Mouse (Mus musculus) CH12F3 (cell line): ENCODE measurements around the gene Gpd1l.

ENCODE experiments used
- in situ Hi-C: fragments of 300-500 bp; cut with MboI; formaldehyde crosslinking; loops from 2 replicates; pipeline ENCODE4 v1.14.3; 2020; ENCODE audit warnings: low sequenced_read_pairs

The Gpd1l gene

GRCm38 (mm10) chr9:114851419-114852190 lies 82.2 kb downstream of the Gpd1l start:
- in situ Hi-C loops: no loop called here
